Mouse (Mus musculus): Measurements from ENCODE around the gene Git1.

The Git1 gene

DNA sequence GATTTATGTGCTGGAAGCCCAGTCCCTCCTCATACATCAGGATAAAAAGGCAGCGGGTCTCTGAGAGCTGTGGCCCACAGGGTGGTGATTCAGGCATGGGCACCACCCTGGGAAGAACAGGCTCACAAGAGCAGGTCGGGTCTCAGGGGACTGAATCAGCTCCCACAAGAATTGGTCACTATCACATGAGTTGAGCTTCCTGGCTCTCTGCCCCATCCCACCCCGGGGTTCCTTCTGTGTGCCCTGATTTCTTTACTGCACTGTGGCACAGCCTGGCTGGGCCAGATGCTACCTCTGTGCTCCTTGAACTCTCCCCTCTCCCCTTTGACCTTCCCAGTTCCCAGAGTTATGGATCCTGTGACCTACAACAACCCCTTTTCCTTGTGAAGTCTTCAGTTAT lies 10.3 kb upstream of the Git1 start:
- DNase-seq (ENCODE audit: low spot score in 2 of 2): no peak

DNA sequence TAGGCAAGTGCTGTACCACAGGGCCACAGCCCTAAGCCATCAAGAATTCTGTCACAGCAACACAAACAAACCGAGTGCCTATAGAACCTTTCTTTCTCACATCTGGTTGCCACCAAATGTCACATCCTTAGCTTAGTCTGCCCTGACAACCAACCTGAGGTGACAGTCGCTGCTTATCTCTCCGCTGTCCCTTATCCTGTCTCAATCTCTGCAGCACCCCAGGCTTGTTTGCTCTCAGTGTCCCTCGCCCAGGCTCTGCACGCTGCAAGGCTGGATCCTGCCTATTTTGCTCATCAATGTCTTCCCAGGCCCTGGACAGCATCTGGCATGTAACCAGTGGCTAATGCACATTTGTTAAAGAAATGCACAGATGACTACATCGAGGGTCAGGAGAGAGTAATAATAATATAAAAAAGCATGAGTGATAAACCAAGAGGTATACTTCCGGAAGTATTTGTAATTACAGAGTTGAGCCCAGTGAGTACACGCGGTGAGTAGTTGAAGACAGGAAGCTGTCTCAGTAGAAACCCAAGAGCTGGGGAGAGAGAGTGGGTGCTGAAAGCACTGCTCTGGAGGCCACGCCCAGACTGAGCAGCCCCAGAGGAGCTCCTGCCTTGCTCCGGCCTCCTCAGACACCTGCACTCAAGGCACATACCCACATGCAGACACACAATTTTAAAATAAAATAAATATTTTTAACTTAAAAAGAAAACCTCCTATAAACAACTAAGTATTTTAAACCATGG lies 9.7 kb upstream of the Git1 start:
- DNase-seq (ENCODE audit: low spot score in 2 of 2): no peak

DNA sequence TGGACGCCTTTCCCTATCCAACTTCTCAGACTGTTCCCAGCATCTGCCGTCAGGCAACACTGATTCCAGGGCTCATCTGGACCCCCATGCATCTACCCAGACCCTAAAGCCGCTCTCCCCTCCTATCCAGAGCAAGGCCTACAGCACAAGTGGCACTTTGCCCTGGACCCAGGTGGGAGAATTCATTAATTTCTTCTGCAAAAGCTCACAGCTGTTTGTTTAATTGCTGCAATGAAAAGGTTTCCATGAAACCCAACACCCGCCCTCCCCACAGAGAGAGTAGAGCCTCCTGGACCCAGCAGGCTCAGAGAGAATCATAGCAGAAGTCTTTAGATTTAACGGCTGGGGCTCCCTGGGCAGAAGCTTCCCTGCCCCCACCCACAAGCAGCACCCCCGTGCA lies 8.1 kb upstream of the Git1 start:
- DNase-seq (ENCODE audit: low spot score in 2 of 2): no peak

DNA sequence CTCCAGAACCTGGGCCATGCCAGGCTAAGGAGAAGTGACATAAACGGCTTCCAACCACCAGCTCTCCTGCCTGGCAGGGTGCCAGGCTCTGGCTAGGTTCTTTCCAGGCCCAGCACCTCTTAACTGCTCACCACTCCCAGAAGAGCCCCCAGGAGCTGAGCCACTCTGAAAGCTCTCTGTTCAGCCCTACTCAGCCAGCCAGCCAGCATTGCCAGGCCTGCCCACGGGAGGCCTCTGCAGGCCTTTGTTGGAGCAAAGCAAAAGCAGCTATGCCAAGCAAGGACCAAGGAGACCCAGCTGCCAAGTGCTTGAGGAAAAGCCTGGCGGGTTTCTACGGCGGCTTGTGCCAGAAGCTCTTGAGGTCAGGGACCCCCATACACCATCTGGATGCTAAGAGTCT lies 6.6 kb upstream of the Git1 start:
- DNase-seq (ENCODE audit: low spot score in 2 of 2): no peak

DNA sequence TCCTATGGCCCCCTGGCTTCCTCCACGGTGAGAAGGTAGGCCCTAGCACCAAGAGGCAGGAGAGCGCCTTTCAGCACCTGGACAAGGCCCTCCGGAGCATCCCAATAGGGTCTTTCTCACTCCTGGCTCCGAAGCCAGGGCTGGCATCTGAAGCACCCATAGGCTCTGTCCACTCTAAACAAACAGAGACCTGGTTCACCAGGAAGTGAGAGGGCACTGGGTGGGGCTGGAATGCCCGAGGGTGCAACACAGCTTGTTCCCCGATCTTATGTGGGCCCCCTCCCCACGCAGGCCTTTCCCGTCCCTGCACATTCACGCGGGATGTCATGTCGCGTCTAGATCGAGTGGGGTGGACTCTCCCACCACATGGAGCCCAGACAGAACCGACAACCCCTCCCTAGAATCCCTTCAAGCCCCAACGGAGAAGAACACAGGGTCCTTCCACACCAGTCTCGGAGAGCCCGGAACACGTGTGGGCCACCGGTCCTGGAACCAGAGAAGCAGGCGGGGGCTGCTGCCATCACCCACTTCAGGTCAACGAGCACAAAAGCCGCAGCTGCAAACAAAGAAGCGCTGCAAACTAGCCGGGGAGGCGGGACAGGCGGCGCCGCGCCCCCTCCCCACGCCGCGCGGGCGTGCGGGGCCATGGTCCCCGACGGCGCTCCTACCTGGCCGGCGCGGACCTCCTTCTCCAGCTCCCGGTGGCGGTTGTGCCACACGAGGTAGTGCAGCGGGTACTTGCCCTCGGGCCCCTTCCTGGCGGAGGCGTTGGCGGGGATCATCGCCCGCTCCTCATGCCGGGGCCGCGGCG lies 4.4 kb upstream of the Git1 start:
- no peak for DNase-seq (ENCODE audit: low spot score in 2 of 2)

DNA sequence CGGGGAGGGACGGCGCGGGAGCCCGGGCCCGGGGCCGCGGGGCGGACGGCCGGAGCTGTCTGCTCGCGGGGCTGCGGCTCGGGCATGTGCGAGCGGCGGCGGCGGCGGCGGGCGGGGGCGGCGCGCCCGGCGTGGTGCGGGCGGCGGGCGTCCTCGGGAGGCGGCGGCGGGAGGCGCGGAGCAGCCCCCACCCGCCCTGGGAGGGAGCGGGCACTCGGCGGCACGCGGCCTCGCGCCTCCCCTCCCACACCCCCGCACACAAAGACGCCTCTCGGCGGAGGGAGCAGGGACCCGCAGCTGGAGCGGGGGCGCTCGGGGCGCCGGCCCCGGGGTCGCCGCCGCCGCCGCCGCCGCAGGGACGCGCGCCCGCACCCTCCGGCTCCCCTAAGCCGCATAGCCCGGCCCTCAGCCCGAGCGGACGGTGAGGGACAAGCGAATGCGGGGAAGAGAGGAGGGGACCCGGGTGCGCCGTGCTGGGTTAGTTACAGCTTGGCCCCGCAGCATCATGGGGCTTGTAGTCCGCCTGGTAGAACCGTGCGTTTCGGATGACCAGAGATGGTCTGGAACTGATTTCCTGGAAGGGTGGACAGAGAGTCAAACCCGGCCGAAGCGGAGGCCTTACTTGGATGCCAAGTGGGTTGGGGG lies 3.6 kb upstream of the Git1 start, which contains the start of gene Ankrd13b:
Gene Ankrd13b (minus strand): TSS at position 88 of the 645 bp plus-strand sequence.
- peak in 1 of 2 experiments; percentile 35 for DNase-seq (ENCODE audit: low spot score in 2 of 2)

DNA sequence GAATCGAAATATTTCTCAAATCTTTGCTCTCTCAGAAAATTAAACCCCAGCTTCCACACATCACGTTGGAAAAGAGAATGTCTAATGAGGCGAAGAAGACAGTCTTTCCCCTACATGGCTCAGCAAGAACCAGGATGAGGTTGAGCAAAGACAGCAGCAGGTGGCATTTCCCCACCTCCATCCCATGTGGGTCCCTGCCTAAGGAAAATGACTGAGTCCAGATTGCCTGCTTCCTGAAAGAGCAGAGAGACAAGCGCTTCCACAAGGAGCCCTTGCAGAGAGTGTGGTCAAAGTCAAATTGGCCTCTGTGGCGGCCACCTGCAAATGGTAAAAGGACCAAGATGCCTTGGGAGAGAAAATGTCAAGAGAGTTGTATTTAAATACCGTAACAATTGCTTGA lies 2.9 kb upstream of the Git1 start:
- no peak for DNase-seq (ENCODE audit: low spot score in 2 of 2)

DNA sequence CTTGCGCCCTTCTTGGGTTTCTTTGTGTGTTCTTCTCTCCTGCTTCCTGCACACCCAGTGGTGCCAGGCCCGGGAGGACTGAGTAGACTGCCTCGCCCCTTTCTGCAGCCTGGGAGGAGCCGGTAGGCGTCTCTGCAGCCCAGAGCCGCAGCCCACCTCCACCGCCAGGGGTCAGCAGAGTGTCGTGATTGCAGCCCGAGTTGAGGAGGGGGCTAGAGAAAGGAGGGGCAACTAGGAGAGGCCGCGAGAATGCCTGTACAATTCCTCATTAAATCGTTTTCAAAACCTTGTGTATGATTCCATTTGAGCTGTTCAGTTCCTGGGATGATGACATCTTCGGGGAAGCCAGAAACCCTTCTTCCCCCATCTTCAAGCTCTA lies 2.2 kb upstream of the Git1 start:
- DNase-seq (ENCODE audit: low spot score in 2 of 2): peak; percentile 74 to 85

DNA sequence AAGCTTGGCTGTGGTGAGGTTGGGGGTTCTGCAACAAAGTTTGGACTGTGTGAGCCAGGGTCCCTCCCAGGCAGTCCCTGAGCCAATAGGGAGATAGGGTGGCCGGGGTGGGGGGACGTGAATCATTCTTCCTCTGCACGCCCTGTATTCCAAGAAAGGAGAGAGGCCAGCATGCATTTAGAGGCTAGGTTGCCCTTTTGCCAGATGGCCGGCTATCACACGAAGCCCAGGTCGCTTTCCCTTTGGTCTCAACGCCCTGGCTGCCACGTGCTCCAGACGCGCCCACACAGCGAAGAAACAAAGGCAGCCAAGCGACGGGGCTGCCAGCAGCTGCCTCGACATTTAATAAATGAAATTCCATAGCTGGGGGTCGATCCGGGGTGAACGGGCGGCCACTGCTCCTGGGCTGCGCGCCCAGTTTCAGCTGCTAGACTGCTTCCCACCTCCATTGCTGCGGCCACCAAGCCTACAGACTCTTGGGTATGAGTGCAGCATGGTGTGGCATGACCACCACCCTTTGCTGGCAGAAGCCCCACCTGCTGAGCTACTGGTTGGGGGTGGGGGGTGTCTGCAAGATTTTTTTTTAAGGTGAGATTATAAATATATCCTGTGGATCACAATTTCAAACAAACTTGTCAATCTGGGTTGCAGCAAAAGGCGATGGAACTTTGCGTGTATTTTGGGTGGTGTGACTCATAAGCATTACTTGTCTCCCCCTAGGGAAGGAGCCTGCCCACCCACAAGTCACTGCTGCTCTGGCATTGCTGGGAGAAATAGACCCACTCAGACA lies 1.7 kb upstream of the Git1 start:
- no peak for DNase-seq (ENCODE audit: low spot score in 2 of 2)

DNA sequence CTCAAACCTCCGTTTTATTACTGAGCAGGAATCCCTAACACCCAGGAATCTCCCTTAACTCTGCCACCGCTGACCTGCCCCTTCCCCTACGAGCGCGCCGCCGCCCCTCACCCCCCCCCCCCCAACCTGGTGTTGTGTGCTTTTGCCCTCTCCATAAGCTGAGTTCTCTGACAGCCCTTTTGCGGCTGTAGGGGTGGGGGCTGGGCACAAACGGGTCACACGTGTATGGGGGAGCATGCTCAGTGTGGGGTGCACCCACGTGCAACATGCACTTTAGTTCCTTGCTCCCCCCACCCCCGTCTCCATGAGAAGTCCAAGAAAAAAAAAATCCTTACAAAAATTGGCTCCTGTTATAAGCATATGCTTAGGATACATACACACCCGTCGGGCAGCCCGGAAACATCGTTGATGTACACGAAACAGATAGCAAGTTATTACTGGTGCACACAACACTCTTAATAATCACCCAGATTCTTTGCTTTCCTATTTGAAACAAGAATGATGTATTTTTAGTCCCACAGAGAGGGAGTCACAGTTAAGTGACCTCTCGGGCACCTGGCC lies 971 bp upstream of the Git1 start:
- DNase-seq (ENCODE audit: low spot score in 2 of 2): no peak

DNA sequence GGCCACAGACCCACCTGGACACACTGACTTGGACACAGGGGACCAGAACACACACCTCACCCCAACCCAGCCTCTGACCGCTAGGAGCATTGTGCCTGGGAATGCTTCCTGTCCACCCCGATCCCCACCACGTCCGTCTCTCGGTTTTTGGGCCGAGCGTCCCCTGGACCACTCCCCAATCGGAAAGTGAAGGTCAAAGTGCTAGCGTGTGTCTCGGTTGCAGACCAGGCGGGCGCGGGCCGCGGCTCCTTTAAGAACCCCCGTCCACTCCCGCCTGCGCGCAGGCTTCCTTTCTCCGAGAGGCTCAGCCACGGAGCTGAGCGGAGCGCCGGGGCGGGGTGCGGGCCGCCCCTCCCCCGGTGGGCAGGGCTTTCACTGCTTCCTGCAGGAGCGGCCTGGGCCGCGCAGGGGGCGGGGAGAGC lies 440 bp upstream of the Git1 start:
- DNase-seq (ENCODE audit: low spot score in 2 of 2): peak; percentile 81 to 82

DNA sequence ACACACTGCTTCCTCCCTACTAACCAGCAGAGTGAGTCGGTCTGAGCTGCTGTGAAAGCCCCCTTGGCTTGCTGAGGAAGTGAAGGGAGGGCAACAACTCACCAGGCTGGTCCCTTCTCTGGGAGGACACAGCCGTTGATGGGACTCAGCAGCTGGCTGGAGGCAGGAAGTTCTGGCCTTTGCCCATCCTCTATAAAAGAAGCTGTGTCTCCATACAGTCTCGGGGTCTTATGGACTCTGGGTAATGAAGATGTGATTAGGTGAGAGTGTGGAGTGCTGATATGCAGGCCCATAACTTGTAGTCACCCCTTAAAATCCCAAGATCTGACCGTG lies 948 bp downstream of the Git1 start:
- DNase-seq (ENCODE audit: low spot score in 2 of 2): no peak

DNA sequence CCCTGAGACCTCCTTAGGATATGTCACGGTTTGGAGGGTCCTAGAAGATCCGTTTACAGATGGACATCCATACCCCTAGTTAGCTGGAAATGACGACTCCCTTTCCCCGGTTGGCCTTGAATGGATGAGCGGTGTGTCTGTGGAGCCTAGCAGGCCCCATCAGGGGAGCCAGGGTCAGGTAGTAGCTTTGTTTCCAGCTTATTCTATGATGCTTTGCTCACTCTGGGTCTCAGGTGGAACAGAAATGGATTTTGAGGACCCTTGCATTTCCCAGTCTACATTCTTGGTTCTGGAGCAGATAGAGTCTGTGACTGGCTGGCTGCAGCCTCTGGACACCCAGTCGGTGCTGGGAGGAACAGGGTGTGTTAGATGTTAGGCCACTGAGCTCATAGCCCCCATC lies 1.4 kb downstream of the Git1 start:
- no peak for DNase-seq (ENCODE audit: low spot score in 2 of 2)

DNA sequence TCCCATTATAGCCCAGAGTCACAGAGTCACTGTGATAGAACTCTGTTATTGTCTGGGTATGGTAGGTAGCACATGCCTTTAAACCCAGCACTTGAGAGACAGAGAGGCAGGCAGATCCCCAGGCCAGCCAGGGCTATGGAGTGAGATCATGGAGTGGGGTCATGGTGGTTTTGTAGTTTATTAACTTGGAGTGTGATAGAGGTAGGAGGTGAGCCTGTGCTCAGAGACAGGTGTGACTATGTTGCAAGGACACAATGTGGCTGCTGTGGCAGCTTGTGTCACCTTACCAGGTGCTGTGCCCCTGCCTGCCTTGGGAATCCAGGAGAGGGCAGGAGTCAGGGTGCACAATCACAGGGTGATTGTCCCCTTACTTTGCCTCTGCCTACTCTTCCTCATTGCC lies 2.1 kb downstream of the Git1 start:
- DNase-seq (ENCODE audit: low spot score in 2 of 2): no peak

DNA sequence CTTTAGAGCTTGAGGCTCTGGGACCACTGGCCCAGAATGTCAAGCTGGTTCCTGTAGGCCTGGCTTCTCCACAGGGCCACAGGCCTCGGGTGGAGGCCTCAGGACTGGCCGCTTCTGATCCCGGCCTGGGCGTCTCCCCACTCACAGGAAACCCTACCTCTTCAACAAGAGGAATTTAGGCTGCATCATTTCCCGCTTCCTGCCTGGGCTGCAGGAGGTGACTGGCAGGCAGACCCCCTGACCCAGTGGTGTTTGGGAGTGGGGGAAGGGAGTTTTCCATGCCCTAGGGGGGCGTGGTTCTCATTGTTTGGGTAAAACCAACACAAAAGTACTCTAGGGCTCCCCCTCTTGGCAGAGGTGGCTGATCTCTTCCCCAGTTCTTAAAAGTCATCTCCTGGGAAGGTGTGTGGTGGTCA lies 4.0 kb downstream of the Git1 start:
- DNase-seq (ENCODE audit: low spot score in 2 of 2): peak in 1 of 2 experiments; percentile 52

DNA sequence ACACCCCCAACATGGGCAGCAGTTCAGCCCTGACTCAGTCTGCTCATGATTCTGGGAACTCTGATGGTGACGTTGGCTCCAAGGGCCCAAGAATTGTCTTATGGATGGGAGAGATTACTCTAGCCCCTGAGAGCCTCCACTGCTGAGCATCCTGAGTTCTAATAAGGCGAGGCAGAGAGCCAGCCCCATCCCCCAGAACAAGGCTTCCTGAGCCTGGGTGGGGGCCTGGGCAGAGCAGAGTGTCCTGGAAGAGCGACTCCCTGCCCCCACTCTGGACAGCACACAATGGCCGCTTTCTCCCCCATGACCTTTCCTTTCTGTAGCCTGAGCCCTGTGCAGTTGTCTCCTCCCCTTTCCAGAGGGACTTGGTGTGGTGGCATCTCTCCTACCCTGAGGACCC lies 4.5 kb downstream of the Git1 start:
- DNase-seq (ENCODE audit: low spot score in 2 of 2): no peak

DNA sequence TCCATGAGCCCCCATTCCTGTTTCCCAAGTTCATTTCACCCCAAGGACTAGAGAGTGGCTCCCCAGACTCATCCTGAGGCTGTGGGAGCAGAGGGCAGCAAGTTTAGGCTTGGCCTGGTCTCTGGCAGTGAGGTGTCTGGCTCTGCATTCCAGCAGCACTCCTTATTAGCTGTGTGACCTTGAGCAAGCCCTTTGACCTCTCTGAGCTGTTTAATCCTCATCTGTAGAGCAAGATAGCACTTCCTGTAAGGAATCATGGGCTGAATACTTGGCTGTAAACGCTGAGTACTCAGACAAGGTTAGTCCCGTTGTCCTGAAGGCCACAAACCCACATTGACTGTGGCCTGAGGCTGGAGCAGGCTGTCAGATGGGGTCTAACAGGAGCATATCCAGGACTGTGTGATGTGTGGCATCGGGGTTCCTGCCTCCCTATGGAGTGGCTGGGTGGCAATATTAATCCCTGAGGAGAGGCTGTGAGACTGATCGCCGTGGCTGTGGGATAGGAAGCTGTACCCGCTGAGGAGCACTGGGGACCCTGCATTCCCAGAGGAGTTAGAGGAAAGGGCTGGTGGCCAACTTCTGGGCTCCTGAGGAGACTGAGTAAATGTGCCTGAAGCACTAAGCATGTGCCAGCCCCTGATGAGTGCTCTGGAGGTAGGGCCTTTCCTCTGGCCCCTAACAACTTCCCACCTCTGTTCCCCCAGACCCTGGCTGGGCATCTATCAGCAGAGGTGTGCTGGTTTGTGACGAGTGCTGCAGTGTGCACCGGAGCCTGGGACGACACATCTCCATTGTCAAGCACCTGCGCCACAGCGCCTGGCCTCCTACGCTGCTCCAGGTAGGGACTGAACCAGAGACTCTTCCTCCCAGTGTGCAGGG lies 5.1 kb downstream of the Git1 start:
- no peak for DNase-seq (ENCODE audit: low spot score in 2 of 2)

DNA sequence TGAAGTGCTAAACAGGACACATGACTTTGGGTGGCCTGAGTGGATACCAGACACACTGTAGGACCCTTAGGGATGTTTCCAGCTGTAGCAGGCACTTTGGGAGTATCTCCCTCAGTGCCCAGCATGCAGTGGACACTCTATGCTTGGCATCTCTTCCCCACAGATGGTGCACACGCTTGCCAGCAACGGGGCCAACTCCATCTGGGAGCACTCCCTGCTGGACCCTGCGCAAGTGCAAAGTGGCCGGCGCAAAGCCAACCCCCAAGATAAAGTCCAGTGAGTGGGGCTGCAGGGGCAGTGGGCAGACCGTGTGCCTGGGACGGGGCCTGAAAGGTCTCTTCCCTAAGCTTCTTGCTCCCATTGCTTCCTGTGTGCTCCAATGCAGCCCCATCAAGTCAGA lies 6.0 kb downstream of the Git1 start:
- no peak for DNase-seq (ENCODE audit: low spot score in 2 of 2)

DNA sequence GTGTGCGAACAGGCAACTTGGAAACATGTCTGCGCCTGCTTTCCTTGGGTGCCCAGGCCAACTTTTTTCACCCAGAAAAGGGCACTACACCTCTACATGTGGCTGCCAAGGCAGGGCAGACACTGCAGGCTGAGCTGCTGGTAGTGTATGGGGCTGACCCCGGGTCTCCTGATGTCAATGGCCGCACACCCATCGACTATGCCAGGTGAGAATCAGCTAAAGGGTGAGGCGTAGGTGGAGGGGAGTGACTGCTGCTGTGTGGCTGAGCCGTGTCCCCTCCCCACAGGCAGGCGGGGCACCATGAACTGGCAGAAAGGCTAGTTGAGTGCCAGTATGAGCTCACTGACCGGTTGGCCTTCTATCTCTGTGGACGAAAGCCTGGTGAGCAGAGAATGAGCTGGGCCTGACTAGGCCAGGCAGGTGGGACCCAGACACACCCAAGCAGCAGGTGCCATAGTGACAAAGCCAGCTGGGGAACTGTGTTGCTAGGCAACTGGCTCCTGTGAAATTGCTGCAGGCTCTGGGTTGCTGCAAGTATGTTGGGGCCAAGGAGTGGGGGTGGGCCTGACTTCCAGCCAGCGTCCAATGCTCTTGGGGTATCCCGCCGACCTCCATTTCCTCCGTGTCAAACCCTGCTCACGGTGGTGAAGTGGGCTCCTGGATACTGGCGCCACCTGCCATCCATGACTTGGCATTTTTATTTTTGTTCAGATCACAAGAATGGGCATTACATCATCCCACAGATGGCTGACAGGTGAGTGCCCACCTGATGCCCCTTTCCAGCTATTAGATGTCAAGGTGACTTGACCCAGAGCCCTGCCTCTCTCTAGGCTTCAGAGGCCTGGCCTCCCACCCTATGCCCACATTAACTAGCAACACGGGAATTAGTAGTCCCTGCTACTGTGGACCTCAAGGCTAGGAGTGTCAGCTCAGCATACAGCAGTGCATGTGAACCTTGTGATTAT lies 7.3 kb downstream of the Git1 start:
- no peak for DNase-seq (ENCODE audit: low spot score in 2 of 2)

DNA sequence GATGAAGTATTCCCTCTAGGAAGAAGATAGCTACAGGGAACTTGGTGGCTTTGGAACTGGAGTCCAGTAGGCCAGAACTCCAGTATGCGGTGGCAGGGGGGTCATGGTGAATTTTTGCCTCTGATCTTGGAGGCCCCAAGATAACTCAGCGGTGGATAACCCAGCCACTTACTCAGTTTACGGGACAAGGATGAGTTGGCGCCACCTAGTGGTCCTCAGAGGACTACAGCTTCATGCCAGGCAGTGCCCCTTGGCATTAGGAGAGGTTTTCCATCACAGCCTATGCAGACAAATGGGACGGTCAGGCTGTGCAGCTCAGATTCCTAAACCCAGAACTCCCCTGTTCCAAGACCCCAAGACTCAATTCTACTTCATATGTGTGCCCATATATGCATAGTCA lies 8.0 kb downstream of the Git1 start:
- DNase-seq (ENCODE audit: low spot score in 2 of 2): peak; percentile 51 to 72

Measured in spleen, postnatal 14 days (tissue).